Comparison of ENCODE assay signal across 8 mouse cellular contexts in the genomic region with DNA sequence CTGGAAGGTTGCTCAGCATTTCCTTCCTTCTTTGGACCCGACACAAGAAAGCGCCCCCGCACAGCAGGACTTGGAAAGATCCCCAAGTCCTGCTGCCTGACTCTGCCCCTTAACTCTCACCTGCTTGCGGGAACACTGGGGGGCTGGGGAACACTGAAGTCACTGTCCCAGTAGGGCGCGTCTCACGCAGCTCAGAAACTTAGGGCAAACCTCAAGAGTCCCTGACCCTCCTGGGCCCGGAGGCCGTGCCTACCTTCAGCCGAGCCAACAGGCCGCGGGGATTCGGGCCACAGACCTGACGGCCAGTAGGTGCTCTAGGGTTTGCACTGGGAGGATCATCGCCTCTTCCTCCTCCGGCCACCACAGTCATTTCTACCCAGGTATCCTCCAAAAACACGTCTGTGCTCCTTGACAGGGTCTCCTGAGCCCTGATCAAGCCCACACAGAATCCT. TPM values are rescaled to one million over a fixed set of nuclear protein-coding genes. Genes with fewer than 3 reads are reported as not detected.
DNase-seq lines count a peak whose midpoint lies in the region; ATAC-seq lines count a peak whose summit lies in the region.

No protein-coding gene starts in this region.

- WGBS in heart, embryonic 15.5 days = 3% methylated on average over 17 of the region's 17 CpGs
- 7% methylated on average over 17 of the region's 17 CpGs for WGBS in liver, embryonic 13.5 days (ENCODE audit: insufficient replicate concordance)

- DNase-seq in adrenal gland, postnatal 14 days = peak; percentile 18
- DNase-seq in adrenal gland, postnatal 4 days (ENCODE audit: low spot score in 2 of 2) = no peak
- DNase-seq in R1 (ENCODE audit: low read depth, low spot score) = peak; percentile 32
- no peak for DNase-seq in liver, embryonic 13.5 days
- DNase-seq in thymus, adult 18-20 months = no peak
- DNase-seq in Muller cell, postnatal 12 days (ENCODE audit: inconsistent ontology term) = no peak

- peak overlapping the region; percentile 71 for H3K4me2 ChIP-seq in heart, embryonic 15.5 days
- peak overlapping the region; percentile 40 for H3K4me2 ChIP-seq in liver, embryonic 13.5 days

- H3K27me3 ChIP-seq in heart, embryonic 15.5 days = 0 out of 2 replicates have a peak, but pooled peaks cover 9% of the 10 kb centered on the region
- H3K27me3 ChIP-seq in liver, embryonic 13.5 days = peaks cover 57% of the 10 kb centered on the region

- ATAC-seq in heart, embryonic 15.5 days (replicated peaks; ENCODE audit: insufficient number of reproducible peaks, insufficient read depth, low FRiP score, low read depth) = no peak
- ATAC-seq in liver, embryonic 13.5 days (ENCODE audit: low read depth) = no peak
- no peak for ATAC-seq in monocyte, adult 5-6 weeks (replicated peaks; ENCODE audit: insufficient number of reproducible peaks, low FRiP score, low TSS enrichment, poor library complexity, severe bottlenecking)

- H3K9ac ChIP-seq in heart, embryonic 15.5 days = peak overlapping the region; percentile 87
- H3K9ac ChIP-seq in liver, embryonic 13.5 days = no peak overlapping the region

- peak overlapping the region; percentile 65 for H3K27ac ChIP-seq in heart, embryonic 15.5 days
- H3K27ac ChIP-seq in liver, embryonic 13.5 days = no peak overlapping the region

- H3K4me3 ChIP-seq in heart, embryonic 15.5 days = peak overlapping the region; percentile 70
- peak overlapping the region; percentile 39; the same call in 1 of the 2 replicates for H3K4me3 ChIP-seq in liver, embryonic 13.5 days (replicated peaks)

- H3K4me1 ChIP-seq in heart, embryonic 15.5 days (replicated peaks) = peaks cover 43% of the 10 kb centered on the region
- H3K4me1 ChIP-seq in liver, embryonic 13.5 days (replicated peaks) = no peaks in the 10 kb centered on the region

- H3K36me3 ChIP-seq in heart, embryonic 15.5 days = no peaks in the 10 kb centered on the region
- H3K36me3 ChIP-seq in liver, embryonic 13.5 days = no peaks in the 10 kb centered on the region

- no peaks in the 10 kb centered on the region for H3K9me3 ChIP-seq in heart, embryonic 15.5 days (replicated peaks)
- H3K9me3 ChIP-seq in liver, embryonic 13.5 days (replicated peaks) = no peaks in the 10 kb centered on the region

RNA-seq across cellular contexts. Expression of a gene that starts 1.2 kb away (rescaled TPM):
- total RNA-seq in adrenal gland, postnatal 14 days (2021) = 6.7 and 8.3 TPM in 2 replicates
- total RNA-seq in adrenal gland, postnatal 4 days (2021) = 10 to 100 TPM; 12.8 to 13.1 TPM
- 14.4 and 18.4 TPM in 2 replicates for polyA plus RNA-seq in heart, embryonic 15.5 days (2015; fragmentation: Nextera tagmentation; extraction: Ambion mirVana)
- 0.25 and 0.38 TPM in 2 replicates for polyA plus RNA-seq in liver, embryonic 13.5 days (2015; fragmentation: Nextera tagmentation; extraction: Ambion mirVana)
- not detected in 3 replicates for total RNA-seq in monocyte, adult 5-6 weeks (2017)

Comparison
In these comparisons a context has a peak if more than half of its experiments do, and no peak if none do; other contexts are left out.
1. DNase-seq: peak in adrenal gland, postnatal 14 days (single experiment) and R1 (single experiment); none in adrenal gland, postnatal 4 days (0 of 2), liver, embryonic 13.5 days (single experiment), thymus, adult 18-20 months (0 of 2) and Muller cell, postnatal 12 days (single experiment).